In the genomic region with DNA sequence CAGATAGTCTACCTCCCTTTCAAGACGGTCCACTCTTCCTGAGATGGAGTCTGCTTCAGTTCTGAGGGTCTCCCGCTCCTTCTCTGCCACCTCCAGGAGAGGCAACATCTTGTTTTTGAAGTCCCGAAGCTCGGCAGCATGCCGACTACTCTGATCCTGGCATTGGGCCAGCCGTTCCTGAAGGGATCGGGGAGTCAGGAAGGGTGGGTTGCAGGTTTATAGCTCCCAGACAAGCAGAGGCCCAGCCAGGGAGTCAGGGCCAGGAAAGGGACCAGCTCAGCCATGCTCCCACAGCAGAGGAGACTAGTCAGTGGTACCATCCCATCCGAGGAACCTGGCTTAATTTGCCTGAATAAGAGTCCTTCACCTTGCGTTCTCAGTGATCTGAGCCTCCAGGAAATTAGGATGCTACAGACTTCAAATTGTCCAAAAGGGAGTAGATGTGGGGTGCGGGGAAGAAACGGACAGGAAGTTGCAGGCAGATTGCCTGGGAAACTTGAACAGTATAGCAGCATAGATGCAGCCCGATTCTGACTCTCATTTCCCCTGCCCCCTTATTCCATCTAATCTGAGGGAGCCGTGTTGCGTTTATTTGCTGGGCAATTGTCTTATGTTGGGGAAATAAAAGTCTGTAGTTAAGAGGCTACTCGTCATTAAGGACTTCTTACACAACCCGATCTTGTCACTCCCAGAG, we compare ENCODE assay signal across 8 mouse cellular contexts. TPM values are rescaled to one million over a fixed set of nuclear protein-coding genes. Genes with fewer than 3 reads are reported as not detected.
A peak's percentile ranks its signal among the peaks of the same experiment; 100 is the strongest.
DNase-seq lines count a peak whose midpoint lies in the region; ATAC-seq and TF ChIP-seq lines count a peak whose summit lies in the region.

No protein-coding gene starts in this region.

- peak overlapping the region; percentile 89 for H3K27ac ChIP-seq in intestine, embryonic 15.5 days
- peak overlapping the region; percentile 97 for H3K27ac ChIP-seq in lung, embryonic 14.5 days (ENCODE audit: low read depth)
- H3K27ac ChIP-seq in stomach, embryonic 14.5 days (ENCODE audit: low read length), result peak overlapping the region; percentile 97

- H3K9ac ChIP-seq in intestine, embryonic 15.5 days, result peak overlapping the region; percentile 49
- H3K9ac ChIP-seq in lung, embryonic 14.5 days, result peak overlapping the region; percentile 53
- peak overlapping the region; percentile 57 for H3K9ac ChIP-seq in stomach, embryonic 14.5 days (replicated peaks; ENCODE audit: low read depth, low read length)

- peak; percentile 37 for DNase-seq in layer of hippocampus, adult 11-12 months (ENCODE audit: low spot score)
- DNase-seq in layer of hippocampus, postnatal 14 days (ENCODE audit: low spot score in 2 of 2), result no peak
- DNase-seq in cerebellum, postnatal 10 days, result peak; percentile 76 to 79
- peak; percentile 52 to 58 for DNase-seq in gastrocnemius, postnatal 4 days (ENCODE audit: low spot score in 2 of 2)
- DNase-seq in lung, embryonic 14.5 days, result peak; percentile 83
- no peak for DNase-seq in layer of hippocampus, adult 9-11 months

- 24% methylated on average over 16 of the region's 16 CpGs for WGBS in intestine, embryonic 15.5 days
- 20% methylated on average over 16 of the region's 16 CpGs for WGBS in lung, embryonic 14.5 days
- 32% methylated on average over 16 of the region's 16 CpGs for WGBS in stomach, embryonic 14.5 days

- no peak for TF ChIP-seq CTCF in lung, embryonic 14.5 days (IDR thresholded peaks at IDR 0.05; ENCODE audit: low read depth)

- H3K4me3 ChIP-seq in intestine, embryonic 15.5 days (replicated peaks), result peak overlapping the region; percentile 36
- H3K4me3 ChIP-seq in lung, embryonic 14.5 days (ENCODE audit: low read depth, low read length), result peak overlapping the region; percentile 35
- peak overlapping the region; percentile 37 for H3K4me3 ChIP-seq in stomach, embryonic 14.5 days (ENCODE audit: low read depth, low read length)

- peak overlapping the region; percentile 60 for H3K4me2 ChIP-seq in intestine, embryonic 15.5 days (replicated peaks)
- peak overlapping the region; percentile 69 for H3K4me2 ChIP-seq in lung, embryonic 14.5 days
- peak overlapping the region; percentile 62 for H3K4me2 ChIP-seq in stomach, embryonic 14.5 days (replicated peaks; ENCODE audit: low read depth, low read length)

- peaks cover 4% of the 10 kb centered on the region; the same call in 1 of the 2 replicates for H3K36me3 ChIP-seq in intestine, embryonic 15.5 days
- 0 out of 2 replicates have a peak, but pooled peaks cover 8% of the 10 kb centered on the region for H3K36me3 ChIP-seq in lung, embryonic 14.5 days (ENCODE audit: insufficient read depth)
- peaks cover 8% of the 10 kb centered on the region; the same call in 1 of the 2 replicates for H3K36me3 ChIP-seq in stomach, embryonic 14.5 days (ENCODE audit: control insufficient read depth, insufficient read depth, low read length)

- ATAC-seq in intestine, embryonic 15.5 days, result peak; percentile 39
- ATAC-seq in lung, embryonic 14.5 days (ENCODE audit: insufficient read depth), result no peak; the same call in 1 of the 2 replicates
- no peak for ATAC-seq in stomach, embryonic 14.5 days (ENCODE audit: insufficient number of reproducible peaks, insufficient read depth, low FRiP score, low read depth)

- no peaks in the 10 kb centered on the region for H3K9me3 ChIP-seq in intestine, embryonic 15.5 days
- H3K9me3 ChIP-seq in lung, embryonic 14.5 days (ENCODE audit: low read depth, low read length), result no peaks in the 10 kb centered on the region
- H3K9me3 ChIP-seq in stomach, embryonic 14.5 days (ENCODE audit: control insufficient read depth, low read depth, low read length), result no peaks in the 10 kb centered on the region

- no peaks in the 10 kb centered on the region for H3K27me3 ChIP-seq in intestine, embryonic 15.5 days (replicated peaks)
- H3K27me3 ChIP-seq in lung, embryonic 14.5 days (ENCODE audit: insufficient read depth, low read length), result no peaks in the 10 kb centered on the region
- no peaks in the 10 kb centered on the region for H3K27me3 ChIP-seq in stomach, embryonic 14.5 days (ENCODE audit: control insufficient read depth, insufficient read depth, low read length)

- H3K4me1 ChIP-seq in intestine, embryonic 15.5 days (replicated peaks), result peaks cover 46% of the 10 kb centered on the region
- H3K4me1 ChIP-seq in lung, embryonic 14.5 days (ENCODE audit: insufficient read depth), result peaks cover 32% of the 10 kb centered on the region
- H3K4me1 ChIP-seq in stomach, embryonic 14.5 days (ENCODE audit: control insufficient read depth, insufficient read depth, low read length), result peaks cover 36% of the 10 kb centered on the region

RNA-seq across cellular contexts. Expression of gene Olfml3, which starts 0.6 kb away (rescaled TPM):
- 10 to 100 TPM; 11.1 to 12.6 TPM for total RNA-seq in layer of hippocampus, postnatal 14 days (2021)
- 10 to 100 TPM; 17.1 to 18.9 TPM for total RNA-seq in gastrocnemius, postnatal 4 days (2021)
- polyA plus RNA-seq in intestine, embryonic 15.5 days (2015; fragmentation: Nextera tagmentation; extraction: Ambion mirVana), result 45.4 and 47.4 TPM in 2 replicates
- 79.0 and 82.5 TPM in 2 replicates for polyA plus RNA-seq in lung, embryonic 14.5 days (2014; fragmentation: Nextera tagmentation; extraction: Ambion mirVana)
- polyA plus RNA-seq in stomach, embryonic 14.5 days (2014; fragmentation: Nextera tagmentation; extraction: Ambion mirVana), result 68.2 and 76.5 TPM in 2 replicates

RNA-seq across cellular contexts. Expression of gene Gm10964, which starts 2.0 kb away (rescaled TPM):
- total RNA-seq in layer of hippocampus, postnatal 14 days (2021), result not detected
- total RNA-seq in gastrocnemius, postnatal 4 days (2021), result not detected
- not detected in 2 replicates for polyA plus RNA-seq in intestine, embryonic 15.5 days (2015; fragmentation: Nextera tagmentation; extraction: Ambion mirVana)
- polyA plus RNA-seq in lung, embryonic 14.5 days (2014; fragmentation: Nextera tagmentation; extraction: Ambion mirVana), result not detected in 2 replicates
- polyA plus RNA-seq in stomach, embryonic 14.5 days (2014; fragmentation: Nextera tagmentation; extraction: Ambion mirVana), result not detected in 2 replicates

RNA-seq across cellular contexts. Expression of gene Hipk1, which starts 54.2 kb away (rescaled TPM):
- 10 to 100 TPM; 91.2 to 91.3 TPM for total RNA-seq in layer of hippocampus, postnatal 14 days (2021)
- total RNA-seq in gastrocnemius, postnatal 4 days (2021), result 10 to 100 TPM; 69.6 to 76.7 TPM
- 8.7 and 9.8 TPM in 2 replicates for polyA plus RNA-seq in intestine, embryonic 15.5 days (2015; fragmentation: Nextera tagmentation; extraction: Ambion mirVana)
- 16.8 and 17.2 TPM in 2 replicates for polyA plus RNA-seq in lung, embryonic 14.5 days (2014; fragmentation: Nextera tagmentation; extraction: Ambion mirVana)
- 18.1 and 18.8 TPM in 2 replicates for polyA plus RNA-seq in stomach, embryonic 14.5 days (2014; fragmentation: Nextera tagmentation; extraction: Ambion mirVana)

Comparison
In these comparisons a context has a peak if more than half of its experiments do, and no peak if none do; other contexts are left out.
1. DNase-seq: peak in layer of hippocampus, adult 11-12 months (single experiment), cerebellum, postnatal 10 days (2 of 2), gastrocnemius, postnatal 4 days (2 of 2) and lung, embryonic 14.5 days (single experiment); none in layer of hippocampus, postnatal 14 days (0 of 2) and layer of hippocampus, adult 9-11 months (single experiment).
2. Peak in every context shown above with its lines, with median percentiles within 50 percentile points of each other: H3K27ac ChIP-seq, H3K4me2 ChIP-seq, H3K4me3 ChIP-seq and H3K9ac ChIP-seq.